Mouse (Mus musculus) 3134 (cell line): ENCODE measurements at regions not wholly inside any gene's neighbourhood (a gene's known extent, or its start where the extent isn't known, plus 50 kb on each side); places are given as distances from the start of the nearest gene placed in this dataset.

Experiments used
- DNase-seq: peaks from one replicate; pipeline ENCODE4 v3.0.0-alpha.2; 2011; ENCODE audit warnings: low spot score; ENCODE audit not compliant: insufficient read length; ENCODE audit errors: extremely low read depth

GRCm38 (mm10) chr12:99096930-99097617, 176.7 kb downstream of the Ttc8 start:
- peak; percentile 63 for DNase-seq

GRCm38 (mm10) chr12:99097618-99098066, 177.3 kb downstream of the Ttc8 start:
- DNase-seq, result no peak

- no peak for DNase-seq
Observed at GRCm38 (mm10) chr12:99099881-99100280, 179.5 kb downstream of the Ttc8 start.

DNA sequence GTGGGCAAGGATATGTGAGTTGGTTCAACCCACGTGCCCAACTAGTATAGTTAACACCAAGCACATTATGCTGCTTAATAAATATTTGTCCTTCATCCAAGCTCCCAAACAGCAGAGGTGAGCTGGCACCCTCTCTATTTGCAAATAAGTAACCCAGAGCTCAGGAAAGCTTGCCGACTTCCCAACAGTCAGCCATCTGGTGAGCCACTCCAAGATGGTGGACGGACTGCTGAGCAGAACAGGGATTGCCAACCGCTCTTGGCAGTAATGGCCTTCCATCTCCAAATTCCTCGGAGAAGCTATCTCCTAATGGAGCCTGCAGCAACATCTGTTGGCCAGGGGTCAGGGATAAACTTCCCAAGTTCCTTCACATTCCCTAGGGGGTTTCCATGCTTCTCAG, 188.2 kb downstream of the Ttc8 start:
- no peak for DNase-seq

GRCm38 (mm10) chr12:99113781-99114180, 193.4 kb downstream of the Ttc8 start:
- no peak for DNase-seq

GRCm38 (mm10) chr12:99116491-99116890, 196.1 kb downstream of the Ttc8 start:
- no peak for DNase-seq

GRCm38 (mm10) chr12:99118381-99119115, 198.2 kb downstream of the Ttc8 start:
- DNase-seq, result no peak

- no peak for DNase-seq
Observed at GRCm38 (mm10) chr12:99119966-99120365, 199.6 kb downstream of the Ttc8 start.

DNA sequence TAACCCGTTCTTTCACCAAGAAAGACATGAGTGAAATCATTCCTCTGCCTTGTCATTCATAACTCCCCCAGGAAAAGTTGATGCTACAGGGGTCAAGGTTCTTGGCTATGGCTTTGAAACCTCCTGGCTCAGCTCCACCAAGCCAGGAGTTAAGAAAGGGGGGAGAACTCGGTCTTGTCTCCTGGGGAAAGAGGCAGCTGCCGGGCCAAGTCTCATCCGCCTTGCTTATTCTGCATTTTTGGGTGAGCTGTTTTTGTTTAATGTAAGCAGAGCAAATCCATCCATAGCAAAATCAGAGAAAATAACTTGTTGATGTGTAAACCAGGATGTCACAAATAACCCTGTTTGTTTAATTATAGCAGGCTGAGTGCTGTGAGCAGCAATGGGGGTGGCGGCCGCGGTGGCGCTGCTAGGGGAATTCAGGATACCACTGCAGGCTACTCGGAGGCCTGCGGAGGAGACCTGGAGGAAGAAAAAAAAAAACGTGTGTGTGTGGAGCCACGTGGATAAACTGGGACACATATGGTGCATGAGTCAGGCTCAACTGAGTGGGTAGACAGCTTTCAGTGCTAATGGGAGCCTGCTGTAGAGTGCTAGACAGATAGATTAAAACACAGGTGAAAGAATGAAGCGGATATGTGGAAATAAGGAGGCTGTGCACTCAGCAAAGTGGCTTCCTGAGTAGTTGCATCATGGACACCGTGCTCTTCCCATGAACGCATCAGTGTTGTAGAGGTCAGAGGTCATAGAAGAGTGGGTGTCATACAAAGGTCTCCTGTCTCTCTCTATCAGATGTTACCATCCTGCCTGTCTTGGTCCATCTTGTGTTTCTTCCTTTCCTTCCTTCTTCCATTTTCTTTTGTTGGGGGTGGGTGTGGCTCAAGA, 203.5 kb downstream of the Ttc8 start:
- DNase-seq, result no peak

DNA sequence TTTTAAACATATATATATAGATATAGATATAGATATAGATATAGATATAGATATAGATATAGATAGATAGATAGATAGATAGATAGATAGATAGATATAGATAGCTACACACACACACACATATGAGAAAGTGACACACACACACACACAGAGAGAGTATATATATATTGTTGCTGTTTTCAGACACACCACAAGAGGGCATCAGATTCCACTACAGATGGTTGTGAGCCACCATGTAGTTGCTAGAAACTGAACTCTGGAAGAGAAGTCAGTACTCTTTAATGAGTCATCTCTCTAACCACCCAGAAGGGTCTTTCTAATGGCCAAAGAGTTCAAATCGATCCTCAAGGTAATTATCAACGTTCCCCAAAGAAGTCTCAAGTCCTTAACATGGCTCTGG, 205.8 kb downstream of the Ttc8 start:
- DNase-seq, result no peak
